Mouse (Mus musculus) hindbrain, embryonic 14.5 days (tissue): ENCODE measurements at regions not wholly inside any gene's neighbourhood (a gene's known extent, or its start where the extent isn't known, plus 50 kb on each side); places are given as distances from the start of the nearest gene placed in this dataset.

Experiments used
- ATAC-seq: fragments of 200-750 bp; cut with Nextera tagmentation; 2 replicates; pipeline ENCODE4 v1.8.0; 2017; ENCODE audit warnings: moderate number of reproducible peaks, mild to moderate bottlenecking, moderate TSS enrichment, moderate library complexity; ENCODE audit not compliant: low FRiP score
- DNase-seq: peaks from one replicate; pipeline ENCODE4 v3.0.0-alpha.2; 2015; ENCODE audit warnings: low spot score
- H3K27ac ChIP-seq: fragments of 300-500 bp; sonication (generic); 2 replicates; pipeline ENCODE4 v1.5.1; 2014; ENCODE audit warnings: mild to moderate bottlenecking, moderate library complexity
- H3K27me3 ChIP-seq: fragments of 300-500 bp; sonication (generic); 2 replicates; pipeline ENCODE4 v1.6.1; 2014; ENCODE audit warnings: mild to moderate bottlenecking, low read length, mixed read lengths; ENCODE audit not compliant: control insufficient read depth, insufficient read depth
- H3K36me3 ChIP-seq: fragments of 300-500 bp; sonication (generic); replicated peaks from 2 replicates; pipeline ENCODE4 v1.6.1; 2014; ENCODE audit not compliant: control insufficient read depth, insufficient read depth
- H3K4me1 ChIP-seq: fragments of 300-500 bp; sonication (generic); replicated peaks from 2 replicates; pipeline ENCODE4 v1.6.1; 2014; ENCODE audit warnings: antibody characterized with exemption, low read length, mixed read lengths; ENCODE audit not compliant: control insufficient read depth, insufficient read depth
- H3K4me2 ChIP-seq: fragments of 300-500 bp; sonication (generic); replicated peaks from 2 replicates; pipeline ENCODE4 v1.6.1; 2014; ENCODE audit warnings: mild to moderate bottlenecking, moderate library complexity
- H3K4me3 ChIP-seq: fragments of 300-500 bp; sonication (generic); replicated peaks from 2 replicates; pipeline ENCODE4 v1.5.1; 2014; ENCODE audit warnings: mild to moderate bottlenecking, low read length
- H3K9ac ChIP-seq: fragments of 300-500 bp; sonication (generic); 2 replicates; pipeline ENCODE4 v1.6.1; 2014
- H3K9me3 ChIP-seq: fragments of 300-500 bp; sonication (generic); 2 replicates; pipeline ENCODE4 v1.6.1; 2016; ENCODE audit warnings: low read length; ENCODE audit not compliant: control insufficient read depth
- WGBS: fragments of 180-500 bp; shearing (Covaris S2); extraction: QIAGEN DNeasy Blood & Tissue Kit; methylation state at CpG from one replicate; pipeline ENCODE4 v1.1.7; 2014; 5-methylcytosine and 5-hydroxymethylcytosine counted together

- 85% methylated on average over 3 of the region's 3 CpGs for WGBS
- no peak for ATAC-seq
- no peak overlapping the region for H3K4me3 ChIP-seq
- H3K9me3 ChIP-seq, result no peaks in the 10 kb centered on the region
- H3K36me3 ChIP-seq, result no peaks in the 10 kb centered on the region
- no peak overlapping the region for H3K9ac ChIP-seq
- no peak overlapping the region for H3K27ac ChIP-seq
- no peak overlapping the region for H3K4me2 ChIP-seq
- no peaks in the 10 kb centered on the region for H3K4me1 ChIP-seq
- H3K27me3 ChIP-seq, result no peaks in the 10 kb centered on the region
- no peak for DNase-seq
Observed at GRCm38 (mm10) chr2:139356280-139357010, 137.3 kb upstream of the Sptlc3 start.

GRCm38 (mm10) chr2:139362245-139362847, 131.4 kb upstream of the Sptlc3 start:
- Histone ChIP-seq H3K27me3 (no peaks in the 10 kb centered on the region), H3K27ac (no peak overlapping the region), H3K36me3 (no peaks in the 10 kb centered on the region), H3K9me3 (no peaks in the 10 kb centered on the region), H3K9ac (no peak overlapping the region), H3K4me3 (no peak overlapping the region), H3K4me2 (no peak overlapping the region), H3K4me1 (no peaks in the 10 kb centered on the region)
- WGBS, result 84% methylated on average over 1 of the region's 1 CpGs
- ATAC-seq (no peak), DNase-seq (no peak)

- Histone ChIP-seq H3K4me2 (no peak overlapping the region), H3K9me3 (no peaks in the 10 kb centered on the region), H3K4me3 (no peak overlapping the region), H3K27me3 (no peaks in the 10 kb centered on the region), H3K36me3 (no peaks in the 10 kb centered on the region), H3K9ac (no peak overlapping the region), H3K27ac (no peak overlapping the region), H3K4me1 (no peaks in the 10 kb centered on the region)
- WGBS, result 38% methylated on average over 1 of the region's 1 CpGs
- DNase-seq (peak; percentile 81), ATAC-seq (no peak)
Observed at GRCm38 (mm10) chr2:139370070-139370469, 123.6 kb upstream of the Sptlc3 start.

GRCm38 (mm10) chr2:139380285-139380684, 113.4 kb upstream of the Sptlc3 start:
- Histone ChIP-seq H3K27ac (no peak overlapping the region), H3K4me1 (no peaks in the 10 kb centered on the region), H3K9ac (no peak overlapping the region), H3K4me3 (no peak overlapping the region), H3K9me3 (no peaks in the 10 kb centered on the region), H3K27me3 (no peaks in the 10 kb centered on the region), H3K4me2 (no peak overlapping the region), H3K36me3 (no peaks in the 10 kb centered on the region)
- 83% methylated on average over 6 of the region's 6 CpGs for WGBS
- no peak for ATAC-seq
- no peak for DNase-seq

- no peak overlapping the region for H3K9ac ChIP-seq
- DNase-seq (peak; percentile 91), ATAC-seq (peak; percentile 95)
- H3K4me3 ChIP-seq, result no peak overlapping the region
- H3K36me3 ChIP-seq, result no peaks in the 10 kb centered on the region
- H3K9me3 ChIP-seq, result no peaks in the 10 kb centered on the region
- 0% methylated on average over 1 of the region's 1 CpGs for WGBS
- no peaks in the 10 kb centered on the region for H3K4me1 ChIP-seq
- H3K4me2 ChIP-seq, result no peak overlapping the region
- H3K27ac ChIP-seq, result no peak overlapping the region
- H3K27me3 ChIP-seq, result no peaks in the 10 kb centered on the region
Observed at GRCm38 (mm10) chr2:139381628-139382027, 112.1 kb upstream of the Sptlc3 start.

- Histone ChIP-seq H3K9ac (no peak overlapping the region), H3K4me2 (no peak overlapping the region), H3K27me3 (no peaks in the 10 kb centered on the region), H3K4me3 (no peak overlapping the region), H3K36me3 (no peaks in the 10 kb centered on the region), H3K4me1 (no peaks in the 10 kb centered on the region), H3K9me3 (no peaks in the 10 kb centered on the region), H3K27ac (no peak overlapping the region)
- ATAC-seq (no peak), DNase-seq (no peak)
- WGBS, result 65% methylated on average over 3 of the region's 3 CpGs
Observed at GRCm38 (mm10) chr2:139413559-139413958, 80.2 kb upstream of the Sptlc3 start.

- Histone ChIP-seq H3K4me2 (no peak overlapping the region), H3K9ac (no peak overlapping the region), H3K4me3 (no peak overlapping the region), H3K27ac (no peak overlapping the region), H3K27me3 (no peaks in the 10 kb centered on the region), H3K4me1 (no peaks in the 10 kb centered on the region), H3K36me3 (no peaks in the 10 kb centered on the region), H3K9me3 (no peaks in the 10 kb centered on the region)
- DNase-seq (no peak), ATAC-seq (no peak)
- 63% methylated on average over 1 of the region's 1 CpGs for WGBS
Observed at GRCm38 (mm10) chr2:139417506-139417905, 76.2 kb upstream of the Sptlc3 start.

GRCm38 (mm10) chr2:139422678-139423077, 71.0 kb upstream of the Sptlc3 start:
- Histone ChIP-seq H3K9me3 (no peaks in the 10 kb centered on the region), H3K9ac (no peak overlapping the region), H3K4me1 (no peaks in the 10 kb centered on the region), H3K36me3 (no peaks in the 10 kb centered on the region), H3K4me2 (no peak overlapping the region), H3K27ac (no peak overlapping the region), H3K27me3 (no peaks in the 10 kb centered on the region), H3K4me3 (no peak overlapping the region)
- WGBS, result 86% methylated on average over 3 of the region's 3 CpGs
- DNase-seq, result no peak
- no peak for ATAC-seq

- no peak for ATAC-seq
Observed at GRCm38 (mm10) chr2:139423413-139423812, 70.3 kb upstream of the Sptlc3 start.

More at GRCm38 (mm10) chr2:139423413-139423812, 70.3 kb upstream of the Sptlc3 start:
- Histone ChIP-seq H3K4me3 (no peak overlapping the region), H3K27me3 (no peaks in the 10 kb centered on the region), H3K4me1 (no peaks in the 10 kb centered on the region), H3K27ac (no peak overlapping the region), H3K4me2 (no peak overlapping the region), H3K36me3 (no peaks in the 10 kb centered on the region), H3K9me3 (no peaks in the 10 kb centered on the region), H3K9ac (no peak overlapping the region)
- WGBS, result 88% methylated on average over 2 of the region's 2 CpGs
- peak; percentile 50 for DNase-seq
